Mouse (Mus musculus): ENCODE results near the gene Coa7. TPM values are rescaled to one million over a fixed set of nuclear protein-coding genes. Genes with fewer than 3 reads are reported as not detected.

Coa7 gene
- total RNA-seq (2023): 1 to 10 TPM; 2.4 to 4.9 TPM

DNA sequence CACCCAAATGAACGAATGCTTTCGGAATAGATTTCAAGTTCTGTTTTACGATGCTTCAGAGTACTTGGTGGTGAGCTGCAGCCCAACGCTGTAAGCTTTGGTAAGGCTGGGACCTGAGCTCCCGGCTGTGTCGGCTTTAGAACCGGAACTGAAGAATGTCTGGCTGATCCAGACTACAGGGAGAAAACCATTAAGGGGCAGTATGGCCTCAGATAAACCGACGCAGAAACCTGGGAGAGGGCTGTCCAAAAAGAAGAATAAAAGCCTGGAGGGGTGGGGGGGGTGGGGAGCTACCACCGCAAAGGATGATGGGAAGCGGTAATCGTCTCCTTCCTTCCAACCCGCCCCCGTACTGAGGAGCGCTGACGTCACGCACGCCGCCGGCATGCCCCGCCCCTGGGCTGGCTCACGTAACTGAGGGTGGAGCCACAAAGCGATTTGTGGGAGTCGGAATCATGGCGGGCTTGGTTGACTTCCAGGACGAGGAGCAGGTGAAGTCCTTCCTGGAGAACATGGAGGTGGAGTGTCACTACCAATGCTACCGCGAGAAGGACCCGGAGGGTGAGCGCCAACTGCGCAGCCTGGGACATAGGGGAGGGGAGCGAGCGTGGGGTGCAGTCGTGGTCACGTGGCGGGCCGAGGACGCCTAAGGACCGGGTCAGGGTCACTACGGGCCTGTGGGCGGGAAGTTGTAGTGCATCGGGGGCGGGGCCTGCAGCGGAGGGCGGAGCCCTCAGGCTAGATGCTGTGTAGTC is at the start of gene Coa7:
TSS of gene Coa7 (plus strand) at position 411 of the 755 bp plus-strand sequence.

DNA sequence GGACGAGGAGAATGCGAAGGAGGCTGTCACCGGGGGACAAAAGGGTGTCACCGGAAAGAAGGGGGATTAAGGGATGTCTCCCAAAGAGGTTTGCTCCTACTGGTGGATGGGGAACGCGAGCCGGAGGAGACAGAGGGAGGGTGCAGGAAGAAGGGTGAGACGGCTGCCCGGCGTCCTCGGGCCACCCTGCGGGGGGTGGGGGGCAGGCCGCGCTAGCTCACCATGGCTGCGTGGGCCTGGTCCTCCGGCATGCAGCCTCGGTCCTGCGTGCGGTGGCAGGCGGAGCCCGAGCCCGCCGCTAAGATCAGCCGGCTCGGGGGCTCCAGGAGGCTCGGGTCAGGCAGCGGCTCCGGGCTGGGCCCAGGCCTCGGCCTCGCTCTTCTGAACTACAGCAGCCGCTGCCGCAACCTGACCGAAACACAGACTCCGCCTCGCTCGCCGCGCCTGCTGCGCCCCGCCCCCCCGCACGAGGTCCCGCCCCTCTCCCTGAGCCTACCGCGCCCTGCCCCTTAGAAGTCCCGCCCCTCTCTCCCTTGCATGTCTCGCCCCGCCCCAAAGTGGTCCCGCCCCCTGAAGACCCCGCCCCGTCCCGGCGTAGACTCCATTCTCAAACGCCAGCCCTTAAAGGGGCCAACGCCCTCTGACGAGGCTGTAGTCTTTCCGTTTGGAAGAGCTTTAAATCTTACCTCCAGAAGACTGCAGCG is 27.1 kb upstream of the Coa7 start, which contains the start of gene Zyg11b:
TSS of gene Zyg11b (minus strand) at position 427 of the 704 bp plus-strand sequence.

DNA sequence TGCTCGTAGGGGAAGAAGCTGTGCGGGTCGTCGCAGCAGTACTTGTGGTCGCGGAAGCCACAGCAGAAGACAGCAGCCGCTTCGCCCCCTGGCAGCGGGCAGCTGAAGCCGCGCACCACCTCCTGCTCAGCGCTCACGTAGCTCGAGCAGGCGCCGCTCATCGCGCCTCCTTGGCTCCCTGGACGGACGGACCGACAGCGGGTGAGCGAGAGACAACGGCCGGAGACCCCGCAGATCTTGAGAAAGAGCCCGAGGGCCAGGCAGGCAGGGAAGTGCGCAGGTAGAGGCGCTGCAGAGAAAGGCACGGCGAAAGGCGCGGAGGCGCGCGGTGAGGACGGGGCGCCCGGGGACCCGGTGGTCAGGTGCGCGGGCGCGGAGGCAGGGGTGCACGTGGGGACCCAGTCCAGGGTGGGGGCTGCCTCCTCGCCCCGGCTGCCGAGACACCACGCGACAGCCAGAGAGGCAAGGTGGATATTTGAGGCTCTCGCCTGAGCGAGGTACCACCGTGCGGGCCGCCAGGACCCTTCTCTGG is 55.3 kb downstream of the Coa7 start, which contains the start of gene Shisal2a:
TSS of gene Shisal2a (minus strand) at position 167 of the 532 bp plus-strand sequence.

Other genes with a start within 250 kb of the Coa7 start
- gene Podn, start 231.7 kb upstream of the Coa7 start, total RNA-seq (2023): under 1 TPM in 1 of 2 experiments, not detected in 1; 0.09 TPM
- 100 to 1,000 TPM; 178 to 183 TPM for gene Scp2, start 183.1 kb upstream of the Coa7 start, total RNA-seq (2023)
- gene Echdc2, start 162.7 kb upstream of the Coa7 start, total RNA-seq (2023): not detected
- not detected for gene Zyg11a, start 110.1 kb upstream of the Coa7 start, total RNA-seq (2023)
- 10 to 100 TPM; 27.7 to 32.9 TPM for gene Zyg11b, start 27.0 kb upstream of the Coa7 start, total RNA-seq (2023)
- not detected for gene Shisal2a, start 55.2 kb downstream of the Coa7 start, total RNA-seq (2023)
- under 1 TPM in 1 of 2 experiments, not detected in 1; 0.62 TPM for gene Gpx7, start 78.8 kb downstream of the Coa7 start, total RNA-seq (2023)
- gene Tut4, start 131.3 kb downstream of the Coa7 start, total RNA-seq (2023): 10 to 100 TPM; 42.2 to 42.6 TPM